Mouse (Mus musculus) MEL (cell line): ENCODE measurements around the gene Herpud2. TPM values are rescaled to one million over a fixed set of nuclear protein-coding genes. Genes with fewer than 3 reads are reported as not detected.

Experiments
- DNase-seq: peaks from one replicate; pipeline ENCODE4 v3.0.0; 2011; ENCODE audit warnings: low read depth, low spot score
- H3K27ac ChIP-seq: 2 replicates; pipeline ENCODE4 v1.5.1; 2012; ENCODE audit warnings: low read depth, mild to moderate bottlenecking, control low read depth, low read length, moderate library complexity; ENCODE audit not compliant: control insufficient read depth
- H3K27me3 ChIP-seq, 2 experiments: fragments of 150-350 bp in 1 of 2; sonication (generic) in 1 of 2; 2 replicates each; pipeline ENCODE4 v1.6.1; 2012; ENCODE audit warnings: low read length in 2 of 2, mild to moderate bottlenecking in 2 of 2, improper control_type of control experiment in 1 of 2, moderate library complexity in 1 of 2; ENCODE audit not compliant: insufficient read depth in 2 of 2, control insufficient read depth in 1 of 2
- H3K36me3 ChIP-seq, 2 experiments: 2 replicates each; pipeline ENCODE4 v1.6.1; 2012 to 2014; ENCODE audit warnings: low read length in 2 of 2, improper control_type of control experiment in 1 of 2, inconsistent platforms in 1 of 2, mild to moderate bottlenecking in 1 of 2; ENCODE audit not compliant: insufficient read depth in 2 of 2, control insufficient read depth in 1 of 2
- H3K4me1 ChIP-seq, 2 experiments: fragments of 150-350 bp in 1 of 2; sonication (generic) in 1 of 2; 2 replicates each; pipeline ENCODE4 v1.6.1; 2012; ENCODE audit warnings: low read length in 2 of 2, improper control_type of control experiment in 1 of 2, mild to moderate bottlenecking in 1 of 2; ENCODE audit not compliant: insufficient read depth in 2 of 2, control insufficient read depth in 1 of 2
- H3K4me3 ChIP-seq, 2 experiments: fragments of 150-350 bp in 1 of 2; sonication (generic) in 1 of 2; 2 replicates each; pipeline ENCODE4 v1.5.1; 2012; ENCODE audit warnings: low read depth in 2 of 2, low read length in 2 of 2, mild to moderate bottlenecking in 2 of 2, moderate library complexity in 2 of 2, control low read depth in 1 of 2, improper control_type of control experiment in 1 of 2; ENCODE audit not compliant: control insufficient read depth in 1 of 2, insufficient read depth in 1 of 2
- H3K79me2 ChIP-seq: 2 replicates; pipeline ENCODE4 v1.6.1; 2012; ENCODE audit warnings: mild to moderate bottlenecking, low read length, moderate library complexity; ENCODE audit not compliant: control insufficient read depth, poor library complexity, insufficient read depth
- H3K9ac ChIP-seq: 2 replicates; pipeline ENCODE4 v1.6.1; 2012; ENCODE audit warnings: low read depth, mild to moderate bottlenecking, control low read depth, low read length, moderate library complexity; ENCODE audit not compliant: control insufficient read depth, poor library complexity, severe bottlenecking
- H3K9me3 ChIP-seq: fragments of 150-350 bp; sonication (generic); replicated peaks from 2 replicates; pipeline ENCODE4 v1.6.1; 2012; ENCODE audit warnings: mild to moderate bottlenecking, low read length, improper control_type of control experiment, moderate library complexity; ENCODE audit not compliant: insufficient read depth
- CHD2 ChIP-seq: IDR thresholded peaks from 2 replicates; pipeline ENCODE4 v1.6.1; 2011; ENCODE audit warnings: low read length, improper control_type of control experiment
- ELF1 ChIP-seq: IDR thresholded peaks from 2 replicates; pipeline ENCODE4 v1.6.1; 2014; ENCODE audit warnings: low read depth, mild to moderate bottlenecking, inconsistent platforms, low read length, improper control_type of control experiment, moderate library complexity
- EP300 ChIP-seq, 2 experiments: IDR thresholded peaks; 2 replicates each; pipeline ENCODE4 v1.6.1; 2011; ENCODE audit warnings: improper control_type of control experiment in 2 of 2, low read length in 2 of 2, low read depth in 1 of 2, mild to moderate bottlenecking in 1 of 2
- GATA1 ChIP-seq: IDR thresholded peaks from 2 replicates; pipeline ENCODE4 v1.6.1; 2011; ENCODE audit warnings: low read depth, low read length, improper control_type of control experiment
- KAT2A ChIP-seq: conservative IDR thresholded peaks from 2 replicates; pipeline ENCODE4 v1.6.1; 2012; ENCODE audit warnings: low read depth, low read length, improper control_type of control experiment, inconsistent platforms
- MAFK ChIP-seq: IDR thresholded peaks from 2 replicates; pipeline ENCODE4 v1.6.1; 2011; ENCODE audit warnings: low read depth, mild to moderate bottlenecking, low read length, improper control_type of control experiment, borderline replicate concordance
- MAX ChIP-seq: IDR thresholded peaks from 2 replicates; pipeline ENCODE4 v1.6.1; 2011; ENCODE audit warnings: low read length, improper control_type of control experiment
- MYB ChIP-seq: IDR thresholded peaks from 2 replicates; pipeline ENCODE4 v1.6.1; 2011; ENCODE audit warnings: mild to moderate bottlenecking, low read depth, low read length, improper control_type of control experiment
- MYC ChIP-seq: IDR thresholded peaks from 2 replicates; pipeline ENCODE4 v1.6.1; 2011; ENCODE audit warnings: low read depth, mild to moderate bottlenecking, low read length, improper control_type of control experiment, moderate library complexity
- NRF1 ChIP-seq: IDR thresholded peaks from 2 replicates; pipeline ENCODE4 v1.6.1; 2014; ENCODE audit warnings: low read depth, mild to moderate bottlenecking, inconsistent platforms, low read length, improper control_type of control experiment, moderate library complexity; ENCODE audit not compliant: poor library complexity, insufficient read depth, severe bottlenecking
- POLR2A ChIP-seq, 2 experiments: IDR thresholded peaks; 2 replicates each; pipeline ENCODE4 v1.6.1; 2011 to 2012; ENCODE audit warnings: low read length in 2 of 2, mild to moderate bottlenecking in 2 of 2, control low read depth in 1 of 2, improper control_type of control experiment in 1 of 2, low read depth in 1 of 2, moderate library complexity in 1 of 2; ENCODE audit not compliant: control insufficient read depth in 1 of 2, insufficient read depth in 1 of 2, poor library complexity in 1 of 2
- POLR2AphosphoS5 ChIP-seq: IDR thresholded peaks from 2 replicates; pipeline ENCODE4 v1.6.1; 2012; ENCODE audit warnings: low read depth, borderline replicate concordance, mild to moderate bottlenecking, inconsistent platforms, low read length, moderate library complexity, mixed read lengths
- RAD21 ChIP-seq: IDR thresholded peaks from 2 replicates; pipeline ENCODE4 v1.6.1; 2011; ENCODE audit warnings: mild to moderate bottlenecking, low read depth, low read length, improper control_type of control experiment
- RCOR1 ChIP-seq: IDR thresholded peaks from 2 replicates; pipeline ENCODE4 v1.6.1; 2012; ENCODE audit warnings: low read depth, mild to moderate bottlenecking, inconsistent platforms, low read length, improper control_type of control experiment
- TBP ChIP-seq: IDR thresholded peaks from 2 replicates; pipeline ENCODE4 v1.8.0; 2011; ENCODE audit warnings: low read depth, low read length, improper control_type of control experiment
- UBTF ChIP-seq: IDR thresholded peaks from 2 replicates; pipeline ENCODE4 v1.6.1; 2012; ENCODE audit warnings: low read depth, mild to moderate bottlenecking, inconsistent platforms, low read length, improper control_type of control experiment, moderate library complexity, borderline replicate concordance; ENCODE audit not compliant: insufficient read depth
- USF2 ChIP-seq, 2 experiments: IDR thresholded peaks; 2 replicates each; pipeline ENCODE4 v1.6.1; 2011 to 2012; ENCODE audit warnings: improper control_type of control experiment in 2 of 2, low read length in 2 of 2, borderline replicate concordance in 1 of 2, inconsistent platforms in 1 of 2, low read depth in 1 of 2, mild to moderate bottlenecking in 1 of 2; ENCODE audit not compliant: insufficient read depth in 1 of 2
- ZC3H11A ChIP-seq: IDR thresholded peaks from 2 replicates; pipeline ENCODE4 v1.6.1; 2012; ENCODE audit warnings: low read depth, mild to moderate bottlenecking, inconsistent platforms, low read length, improper control_type of control experiment
- polyA plus RNA-seq, 2 experiments: library from polyadenylated mRNA; stranded (reverse) in 1 of 2; unstranded in 1 of 2; fragments of >175 nt in 1 of 2; fragments of >200 nt in 1 of 2; gene quantifications; 2 replicates each; pipeline versions ENCODE4 v1.2.1 to v1.2.4; 2012; ENCODE audit warnings: low replicate concordance in 2 of 2, low read depth in 1 of 2; ENCODE audit not compliant: insufficient read length in 2 of 2, insufficient read depth in 1 of 2, missing spikeins in 1 of 2
- total RNA-seq: library from RNA; depleted of rRNA; stranded (reverse); fragments of 300-350 nt; gene quantifications from 2 replicates; pipeline ENCODE4 v1.2.3, GENCODE M21; 2012

Herpud2 gene
- total and polyA plus RNA-seq, 3 experiments = 4.3 to 17.2 TPM; not detected in 1

GRCm38 (mm10) chr9:25175039-25175442, 23.4 kb upstream of the Herpud2 start:
- Histone ChIP-seq H3K4me1 (peaks cover 11 to 16% of the 10 kb centered on the region in 2 experiments), H3K27me3 (no peaks in the 10 kb centered on the region), H3K4me3 (no peak overlapping the region), H3K36me3 (peaks cover 0 to 6% of the 10 kb centered on the region in 2 experiments; a peak in 2 of 4 replicates), H3K9ac (no peak overlapping the region), H3K9me3 (no peaks in the 10 kb centered on the region), H3K79me2 (no peaks in the 10 kb centered on the region), H3K27ac (no peak overlapping the region)
- no peak for DNase-seq
- no peak for TF ChIP-seq RAD21
- TF ChIP-seq MAX = no peak
- TF ChIP-seq MAFK = no peak
- TF ChIP-seq POLR2A (IDR thresholded peaks at IDR 0.05; ENCODE audit: control insufficient read depth in 1 of 2, insufficient read depth in 1 of 2, low read depth in 1 of 2, low read length in 2 of 2, poor library complexity in 1 of 2) = no peak
- TF ChIP-seq KAT2A = no peak
- no peak for TF ChIP-seq UBTF
- TF ChIP-seq POLR2AphosphoS5 = no peak
- TF ChIP-seq RCOR1 = no peak
- TF ChIP-seq EP300 (IDR thresholded peaks at IDR 0.05; ENCODE audit: low read depth in 1 of 2, low read length in 2 of 2) = no peak
- TF ChIP-seq USF2 (IDR thresholded peaks at IDR 0.05; ENCODE audit: borderline replicate concordance in 1 of 2, insufficient read depth in 1 of 2, low read depth in 1 of 2, low read length in 2 of 2) = no peak
- TF ChIP-seq GATA1 = no peak
- no peak for TF ChIP-seq CHD2
- TF ChIP-seq ELF1 = no peak
- TF ChIP-seq MYC = no peak
- no peak for TF ChIP-seq ZC3H11A
- no peak for TF ChIP-seq MYB
- TF ChIP-seq TBP = no peak
- no peak for TF ChIP-seq NRF1

DNA sequence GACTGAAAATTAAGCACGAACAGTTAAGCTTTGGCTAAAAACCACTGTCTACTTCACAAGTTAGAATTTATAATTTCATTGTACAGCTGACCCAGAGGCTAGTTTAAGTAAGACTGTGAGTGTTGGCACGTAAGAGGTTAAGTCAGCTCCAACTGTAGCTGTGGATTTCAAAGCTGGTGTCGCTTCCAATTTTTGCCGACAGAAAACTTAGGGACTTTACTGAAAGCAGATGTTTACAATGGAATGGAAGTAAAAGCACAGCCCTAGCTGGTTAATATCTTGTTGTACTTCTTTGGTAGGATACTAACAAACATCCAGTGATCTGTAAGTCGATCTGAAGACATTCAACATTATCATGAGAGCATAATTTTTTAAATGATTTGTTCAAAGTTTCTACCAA, 23.0 kb upstream of the Herpud2 start:
- no peaks in the 10 kb centered on the region for H3K79me2 ChIP-seq
- no peak for TF ChIP-seq CHD2
- no peak overlapping the region for H3K9ac ChIP-seq
- H3K36me3 ChIP-seq = peaks cover 0 to 6% of the 10 kb centered on the region in 2 experiments; a peak in 2 of 4 replicates
- H3K4me3 ChIP-seq = no peak overlapping the region
- no peak for DNase-seq
- no peaks in the 10 kb centered on the region for H3K9me3 ChIP-seq
- peaks cover 11 to 16% of the 10 kb centered on the region in 2 experiments for H3K4me1 ChIP-seq
- H3K27me3 ChIP-seq = no peaks in the 10 kb centered on the region
- no peak overlapping the region for H3K27ac ChIP-seq
